Mouse (Mus musculus): Measurements from ENCODE around the gene Vmn2r57.
A peak's percentile ranks its signal among the peaks of the same experiment; 100 is the strongest.
"Not testable (repeated sequence)": the region's sequence is repeated elsewhere in the genome, so short reads cannot be mapped to it uniquely, and the experiment has no call there.

Vmn2r57 gene

DNA sequence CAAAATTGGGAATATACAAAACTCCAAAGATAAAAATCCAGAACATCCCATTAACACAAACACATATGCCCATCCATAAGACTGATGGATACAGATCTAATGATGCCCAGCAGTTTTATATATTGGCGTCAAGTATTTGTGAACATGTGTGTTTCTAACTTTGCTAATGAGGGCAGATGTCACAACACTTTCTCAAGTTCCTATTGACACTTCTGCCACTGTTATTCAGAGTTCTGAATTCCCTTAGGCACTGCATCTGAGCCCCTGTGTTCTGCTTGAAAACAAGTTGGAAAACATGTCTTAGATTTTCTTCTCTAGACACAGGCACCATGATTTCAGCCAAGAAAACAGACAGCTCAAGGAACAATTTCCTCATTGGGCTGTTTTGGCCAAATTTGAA is at the start of gene Vmn2r57:
Vmn2r57 (minus strand) TSS at position 101 of the 400 bp plus-strand sequence.
- DNase-seq = not testable (repeated sequence)

DNA sequence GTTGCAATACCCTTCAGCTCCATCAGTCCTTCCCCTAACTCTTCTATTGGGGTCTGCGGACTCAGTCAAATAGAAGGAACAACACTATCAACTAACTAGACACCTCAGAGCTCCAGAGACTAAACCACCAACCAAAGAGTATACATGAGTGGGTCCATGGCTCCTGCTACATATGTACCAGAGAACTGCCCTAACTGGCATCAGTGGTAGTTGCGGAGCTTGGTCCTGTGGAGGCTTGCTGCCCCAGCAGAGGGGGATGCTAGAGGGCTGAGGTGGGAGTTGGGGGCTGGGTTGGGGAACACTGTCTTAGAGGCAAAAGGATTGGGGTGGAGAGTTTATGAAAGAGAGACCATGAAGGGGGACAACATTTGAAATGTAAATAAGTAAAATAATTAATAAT is 49.4 kb upstream of the Vmn2r57 start:
- DNase-seq = no peak

DNA sequence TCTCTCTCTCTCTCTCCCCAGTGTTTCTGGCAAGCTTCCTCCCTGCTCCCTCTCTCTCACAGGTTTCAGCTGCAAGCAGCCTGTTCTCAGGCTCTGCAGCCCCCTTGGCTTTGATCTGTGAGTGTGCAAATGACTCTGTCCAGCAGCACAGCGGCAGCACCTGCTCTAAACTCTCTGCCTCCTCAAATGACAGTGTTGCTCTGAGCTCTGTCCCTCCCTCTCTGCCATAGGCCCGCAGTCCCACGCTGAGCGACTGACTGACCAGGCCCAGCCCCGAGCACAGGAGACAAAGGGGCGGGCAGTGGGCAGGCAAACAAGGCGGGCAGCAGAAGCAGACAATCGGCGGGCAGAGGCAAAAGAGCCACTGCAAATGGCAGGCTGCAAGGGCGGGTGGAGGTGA is 3.4 kb upstream of the Vmn2r57 start:
- no peak for DNase-seq

DNA sequence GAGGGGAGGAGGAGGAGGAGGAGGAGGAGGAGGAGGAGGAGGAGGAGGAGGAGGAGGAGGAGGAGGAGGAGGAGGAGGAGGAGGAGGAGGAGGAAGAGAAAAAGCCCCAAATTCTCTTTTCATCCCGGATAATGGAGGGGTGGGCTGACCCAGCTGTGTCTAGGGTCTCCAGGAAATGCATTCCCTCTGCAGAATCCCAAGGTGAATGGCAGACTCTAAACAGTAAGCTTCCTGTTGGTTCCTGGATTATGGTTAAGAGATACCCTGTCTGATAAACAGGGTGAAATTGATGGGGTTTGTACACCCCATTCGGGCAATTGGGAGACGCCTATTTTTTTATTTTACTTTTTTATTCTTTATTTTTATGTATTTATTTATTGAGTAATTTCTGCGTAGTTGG is 54.4 kb downstream of the Vmn2r57 start:
- no peak for DNase-seq

- DNase-seq = peak; percentile 73 to 75
Observed at GRCm38 (mm10) chr7:41393048-41393971, 55.2 kb downstream of the Vmn2r57 start, which contains the start of gene AI987944. Gene AI987944 (minus strand): TSS chr7:41393379.

Measured in cerebellum, postnatal 36 days (tissue).